Mouse (Mus musculus) WW6 (cell line): ENCODE data around the gene Zar1.
"Not testable (repeated sequence)": the region's sequence is repeated elsewhere in the genome, so short reads cannot be mapped to it uniquely, and the experiment has no call there.

Source experiments
- DNase-seq: peaks from one replicate; pipeline ENCODE4 v3.0.0-alpha.2; 2013; ENCODE audit warnings: low read depth, low spot score

Zar1 gene

GRCm38 (mm10) chr5:72580970-72581332, at the start of gene Zar1:
Gene Zar1 (minus strand): TSS chr5:72581254.
- not testable (repeated sequence) for DNase-seq

- no peak for DNase-seq
These were observed 49.0 kb upstream of the Zar1 start for GRCm38 (mm10) chr5:72630026-72630425.

- DNase-seq: no peak
These were observed 40.0 kb upstream of the Zar1 start for GRCm38 (mm10) chr5:72621022-72621421.

GRCm38 (mm10) chr5:72617413-72617812, 36.4 kb upstream of the Zar1 start:
- no peak for DNase-seq

- no peak for DNase-seq
These were observed 22.1 kb upstream of the Zar1 start for GRCm38 (mm10) chr5:72603138-72603537.

- peak; percentile 65 for DNase-seq
These were observed 20.0 kb upstream of the Zar1 start for GRCm38 (mm10) chr5:72601006-72601405.

GRCm38 (mm10) chr5:72587192-72587681, 6.2 kb upstream of the Zar1 start, which contains the start of gene Gm5868:
Gene Gm5868 (minus strand): TSS chr5:72587551.
- DNase-seq: no peak

GRCm38 (mm10) chr5:72586667-72587191, 5.7 kb upstream of the Zar1 start:
- not testable (repeated sequence) for DNase-seq

GRCm38 (mm10) chr5:72586122-72586521, 5.1 kb upstream of the Zar1 start:
- DNase-seq: not testable (repeated sequence)

- not testable (repeated sequence) for DNase-seq
These were observed 725 bp downstream of the Zar1 start for GRCm38 (mm10) chr5:72580088-72580969.

- not testable (repeated sequence) for DNase-seq
These were observed 1.5 kb downstream of the Zar1 start for GRCm38 (mm10) chr5:72579599-72579998.

- DNase-seq: no peak
These were observed 15.4 kb downstream of the Zar1 start for GRCm38 (mm10) chr5:72565621-72566020.

GRCm38 (mm10) chr5:72563183-72563582, 17.9 kb downstream of the Zar1 start:
- not testable (repeated sequence) for DNase-seq

- no peak for DNase-seq
These were observed 20.0 kb downstream of the Zar1 start for GRCm38 (mm10) chr5:72560976-72561628.

- DNase-seq: peak; percentile 96
These were observed 21.5 kb downstream of the Zar1 start, which contains the start of gene Nfxl1 for GRCm38 (mm10) chr5:72559544-72560049. Gene Nfxl1 (minus strand): TSS chr5:72559684.

GRCm38 (mm10) chr5:72558716-72559526, 22.1 kb downstream of the Zar1 start:
- DNase-seq: no peak

- DNase-seq: no peak
These were observed 24.8 kb downstream of the Zar1 start for GRCm38 (mm10) chr5:72556245-72556644.

- DNase-seq: no peak
These were observed 29.8 kb downstream of the Zar1 start for GRCm38 (mm10) chr5:72551209-72551608.

- DNase-seq: no peak
These were observed 52.2 kb downstream of the Zar1 start for GRCm38 (mm10) chr5:72528896-72529295.
